Mouse (Mus musculus) Patski (cell line): ENCODE results near the gene Vwce. TPM values are rescaled to one million over a fixed set of nuclear protein-coding genes. Genes with fewer than 3 reads are reported as not detected.

Source experiments
- ATAC-seq: fragments of 100-300 bp; one replicate; pipeline ENCODE4 v1.8.0; 2021
- CTCF ChIA-PET: fragments of 350-600 bp; sonication (Branson Sonifier 250); formaldehyde crosslinking; loops from one replicate; lab custom pipeline; 2022; ENCODE audit warnings: inconsistent platforms; lab: Charles Lee
- POLR2A ChIA-PET: fragments of 350-600 bp; sonication (Branson Sonifier 250); formaldehyde crosslinking; loops from one replicate; lab custom pipeline; 2022; ENCODE audit warnings: antibody characterized with exemption, inconsistent platforms; lab: Charles Lee
- DNase-seq: peaks from one replicate; pipeline ENCODE4 v3.0.0-alpha.2; 2011; ENCODE audit warnings: low read depth, low spot score
- H3K27me3 ChIP-seq: fragments of 371-371 bp; one replicate; pipeline ENCODE4 v1.5.1; 2021
- CTCF ChIP-seq: fragments of 100-300 bp; IDR thresholded peaks from one replicate; pipeline ENCODE4 v1.5.1; 2021
- in situ Hi-C: fragments of 300-500 bp; cut with MboI; formaldehyde crosslinking; loops from 3 replicates; pipeline ENCODE4 v1.11.1; 2018; ENCODE audit warnings: low pct_unique_long_range_greater_than_20kb, mixed read lengths
- polyA plus RNA-seq: library from polyadenylated mRNA; unstranded; gene quantifications from one replicate; pipeline ENCODE4 v1.2.3, GENCODE M21; 2021

The Vwce gene
- polyA plus RNA-seq, 1 experiment from 2014 or later: 0.06 TPM

GRCm38 (mm10) chr19:10602787-10603186 is 31.2 kb upstream of the Vwce start:
- H3K27me3 ChIP-seq: no peaks in the 10 kb centered on the region
- TF ChIP-seq CTCF: peak; percentile 98
- ATAC-seq (peak; percentile 60), DNase-seq (peak; percentile 35)
- in situ Hi-C loops: loop anchor here (5.0 kb wide), 1 partner anchor 40 kb away; no protein-coding TSS in a partner anchor
- CTCF ChIA-PET: interaction anchor here (0.6 to 5.1 kb wide), 15 partner anchors 10 to 344 kb away, joined by 3 to 49 read pairs (median 4); partner anchors contain the start of genes Cyb561a3, Sdhaf2, Tmem138 and Tmem216
- POLR2A ChIA-PET: interaction anchor here (0.6 to 3.6 kb wide), 6 partner anchors 32 to 60 kb away, joined by 3 to 11 read pairs (median 5); no protein-coding TSS in a partner anchor

DNA sequence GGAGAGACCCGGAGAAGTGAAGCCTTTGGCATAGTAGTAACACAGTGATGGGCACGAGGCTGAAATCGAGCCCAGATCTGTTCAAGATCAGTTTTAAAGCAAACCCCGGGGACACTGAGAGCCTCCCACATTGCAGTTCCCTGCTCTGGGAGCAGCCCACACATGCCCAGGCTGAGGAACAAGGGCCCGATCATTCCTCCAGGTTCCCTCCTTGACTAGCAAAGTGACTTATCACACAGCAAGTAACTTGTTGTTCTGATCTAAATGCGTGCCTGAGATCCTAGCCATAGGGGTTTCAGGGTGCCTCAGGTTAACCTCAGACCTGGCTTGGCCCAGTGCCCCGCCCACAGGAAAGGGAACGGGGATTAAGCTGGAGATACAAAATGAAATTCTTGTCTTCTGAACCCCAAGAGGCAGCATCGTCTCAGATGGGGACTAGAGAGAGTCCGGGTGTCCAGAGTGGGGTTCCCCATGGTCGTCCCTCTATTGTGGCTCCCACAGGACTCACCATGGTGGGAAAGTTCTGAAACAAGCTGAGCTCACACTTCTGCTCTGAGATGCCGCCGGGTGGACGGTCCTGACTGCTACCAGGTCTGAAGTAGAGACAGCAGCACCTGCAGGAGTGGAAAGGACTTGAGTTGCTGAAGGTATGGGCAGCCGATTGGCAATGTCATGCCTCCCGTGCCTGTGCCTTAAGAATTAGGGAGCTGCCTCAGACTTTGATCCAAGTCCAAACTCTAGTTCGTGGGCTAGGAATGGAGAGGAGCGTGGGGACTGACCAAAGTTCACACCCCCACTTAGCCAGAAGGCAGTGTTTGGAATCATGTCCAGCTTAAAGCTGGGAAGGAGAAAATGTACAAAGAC is 30.1 kb upstream of the Vwce start:
- DNase-seq (no peak), ATAC-seq (no peak)
- TF ChIP-seq CTCF: no peak

DNA sequence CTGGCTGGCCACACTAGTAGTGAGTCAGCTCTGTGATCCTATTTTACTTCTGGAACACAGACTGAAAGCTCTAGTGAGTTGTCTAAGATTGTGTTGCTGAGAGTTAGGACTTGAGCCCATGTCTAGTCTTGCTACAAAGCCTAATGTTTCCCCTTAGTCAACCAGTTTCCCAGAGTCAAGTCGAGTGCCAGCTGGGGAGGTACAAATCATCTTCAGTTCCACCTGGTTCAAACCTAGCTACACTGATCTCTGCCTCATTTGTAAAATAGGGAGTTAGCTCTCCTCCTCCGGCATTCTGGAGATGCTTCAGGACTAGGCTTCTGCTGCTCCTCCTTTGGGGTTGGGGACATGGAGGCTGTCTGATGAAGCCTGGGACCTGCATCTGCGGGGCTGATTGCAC is 29.5 kb upstream of the Vwce start:
- ChIA-PET CTCF (interaction anchor here (1.0 to 5.1 kb wide), 8 partner anchors 11 to 45 kb away, joined by 3 to 49 read pairs (median 10); partner anchors contain the start of genes Cyb561a3 and Tmem138), POLR2A (interaction anchor here (0.9 to 3.6 kb wide), 5 partner anchors 10 to 50 kb away, joined by 3 to 17 read pairs (median 9); partner anchors contain the start of gene Tmem216)
- TF ChIP-seq CTCF: no peak
- no peaks in the 10 kb centered on the region for H3K27me3 ChIP-seq
- ATAC-seq (no peak), DNase-seq (no peak)
- in situ Hi-C loops: loop anchor here (5.0 kb wide), 1 partner anchor 42 kb away; no protein-coding TSS in a partner anchor

More for the DNA sequence above, 30.1 kb upstream of the Vwce start:
- H3K27me3 ChIP-seq: no peaks in the 10 kb centered on the region
- ChIA-PET CTCF (interaction anchor here (1.0 to 5.1 kb wide), 12 partner anchors 11 to 52 kb away, joined by 3 to 49 read pairs (median 11); partner anchors contain the start of genes Cyb561a3, Tmem138 and Tmem216), POLR2A (interaction anchor here (0.9 to 3.6 kb wide), 5 partner anchors 9 to 50 kb away, joined by 3 to 17 read pairs (median 9); partner anchors contain the start of gene Tmem216)
- in situ Hi-C loops: loop anchor here (5.0 kb wide), 1 partner anchor 42 kb away; no protein-coding TSS in a partner anchor

GRCm38 (mm10) chr19:10605293-10605900 is 28.6 kb upstream of the Vwce start, which contains the start of the genes Ddb1 and Tkfc:
Gene Ddb1 (plus strand): TSS chr19:10605327.
Gene Tkfc (minus strand): TSS chr19:10605654.
- ATAC-seq (peak; percentile 75), DNase-seq (peak; percentile 89)
- peak; percentile 62 for TF ChIP-seq CTCF
- in situ Hi-C loops: no loop called here
- no peaks in the 10 kb centered on the region for H3K27me3 ChIP-seq
- POLR2A ChIA-PET: interaction anchor here (0.9 to 3.6 kb wide), 8 partner anchors 11 to 49 kb away, joined by 3 to 17 read pairs (median 6); partner anchors contain the start of genes Cyb561a3, Tmem138 and Tmem216
- CTCF ChIA-PET: interaction anchor here (0.8 to 5.1 kb wide), 10 partner anchors 8 to 46 kb away, joined by 3 to 49 read pairs (median 3); partner anchors contain the start of genes Cyb561a3 and Tmem138

DNA sequence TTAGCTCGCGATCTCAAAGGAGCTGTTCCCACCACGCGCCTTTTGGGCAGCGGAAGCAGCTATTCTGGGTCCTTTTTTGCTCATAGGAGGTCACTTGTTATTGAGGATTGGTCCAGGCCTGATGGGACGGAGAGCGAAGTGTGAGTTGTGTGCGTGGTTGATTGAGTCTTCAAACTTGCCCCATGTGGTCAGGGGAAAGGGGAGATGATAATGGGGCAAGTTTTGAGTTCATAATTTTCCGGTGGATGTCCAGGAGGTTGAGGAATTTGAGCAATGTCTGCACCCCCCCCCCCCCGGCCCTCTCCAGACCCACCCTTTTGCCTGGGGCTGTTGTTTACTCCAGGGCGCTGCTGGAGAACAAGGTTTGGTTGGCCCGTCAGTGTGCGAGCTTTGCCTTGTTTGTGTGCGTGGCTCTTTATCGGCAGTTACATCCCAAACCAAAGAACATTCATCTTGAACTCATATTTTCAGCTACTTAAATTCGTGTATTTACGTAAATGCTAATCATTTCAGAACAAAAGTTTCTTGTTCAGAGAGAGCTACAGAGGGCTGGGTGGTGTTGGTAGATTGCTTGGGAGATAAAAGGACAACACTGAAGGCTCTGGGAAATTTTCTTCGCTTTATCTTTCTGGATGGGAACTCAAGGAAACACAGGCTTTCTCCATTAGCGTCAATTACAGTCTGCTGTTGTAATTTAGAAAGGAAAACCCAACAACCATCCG is 28.0 kb upstream of the Vwce start:
- ChIA-PET CTCF (interaction anchor here (0.8 to 1.6 kb wide), 7 partner anchors 9 to 58 kb away, joined by 3 to 5 read pairs (median 3); partner anchors contain the start of genes Cyb561a3 and Tmem138), POLR2A (interaction anchor here (1.3 to 2.1 kb wide), 6 partner anchors 11 to 50 kb away, joined by 4 to 17 read pairs (median 6); partner anchors contain the start of genes Cyb561a3, Tmem138 and Tmem216)
- no peak for DNase-seq
- no peaks in the 10 kb centered on the region for H3K27me3 ChIP-seq
- no peak for TF ChIP-seq CTCF
- in situ Hi-C loops: no loop called here
- peak; percentile 4 for ATAC-seq

- no peak for ATAC-seq
- POLR2A ChIA-PET: interaction anchor here (0.6 to 1.2 kb wide), 3 partner anchors 8 to 435 kb away, joined by 3 to 4 read pairs (median 3); partner anchors contain the start of gene Tmem216
- no peak for DNase-seq
- no peaks in the 10 kb centered on the region for H3K27me3 ChIP-seq
- TF ChIP-seq CTCF: no peak
- in situ Hi-C loops: no loop called here
- CTCF ChIA-PET: interaction anchor here (0.9 to 1.1 kb wide), 3 partner anchors 12 to 100 kb away, joined by 3 to 4 read pairs (median 3); no protein-coding TSS in a partner anchor
Observed at GRCm38 (mm10) chr19:10608573-10609240, 25.3 kb upstream of the Vwce start.

GRCm38 (mm10) chr19:10634872-10635318 is 882 bp downstream of the Vwce start:
- ChIA-PET CTCF (no interaction called here), POLR2A (interaction anchor here (0.5 kb wide), 1 partner anchor 30 kb away, joined by 4 read pairs; no protein-coding TSS in a partner anchor)
- ATAC-seq (no peak), DNase-seq (no peak)
- no peak for TF ChIP-seq CTCF
- in situ Hi-C loops: no loop called here
- no peaks in the 10 kb centered on the region for H3K27me3 ChIP-seq

- ATAC-seq: no peak
- CTCF ChIA-PET: no interaction called here
- in situ Hi-C loops: no loop called here
- POLR2A ChIA-PET: no interaction called here
- TF ChIP-seq CTCF: no peak
- no peak for DNase-seq
- no peaks in the 10 kb centered on the region for H3K27me3 ChIP-seq
Observed at GRCm38 (mm10) chr19:10637840-10638239, 3.8 kb downstream of the Vwce start.
